Mouse (Mus musculus): ENCODE data around the gene Ctdspl.

The Ctdspl gene

GRCm38 (mm10) chr9:119028226-119029195, 102.3 kb downstream of the Ctdspl start:
- no peak for DNase-seq (ENCODE audit: low spot score in 2 of 2)

GRCm38 (mm10) chr9:119029568-119029967, 103.3 kb downstream of the Ctdspl start:
- DNase-seq (ENCODE audit: low spot score in 2 of 2): peak in 1 of 2 experiments; percentile 63

GRCm38 (mm10) chr9:119031038-119031437, 104.8 kb downstream of the Ctdspl start:
- DNase-seq (ENCODE audit: low spot score in 2 of 2): no peak

GRCm38 (mm10) chr9:119031772-119032171, 105.5 kb downstream of the Ctdspl start:
- peak in 1 of 2 experiments; percentile 79 for DNase-seq (ENCODE audit: low spot score in 2 of 2)

- DNase-seq (ENCODE audit: low spot score in 2 of 2): no peak
Observed at GRCm38 (mm10) chr9:119032538-119032937, 106.3 kb downstream of the Ctdspl start.

- no peak for DNase-seq (ENCODE audit: low spot score in 2 of 2)
Observed at GRCm38 (mm10) chr9:119033111-119033921, 107.1 kb downstream of the Ctdspl start.

- no peak for DNase-seq (ENCODE audit: low spot score in 2 of 2)
Observed at GRCm38 (mm10) chr9:119034069-119034468, 107.8 kb downstream of the Ctdspl start.

- DNase-seq (ENCODE audit: low spot score in 2 of 2): no peak
Observed at GRCm38 (mm10) chr9:119034676-119035665, 108.7 kb downstream of the Ctdspl start.

GRCm38 (mm10) chr9:119035836-119036235, 109.6 kb downstream of the Ctdspl start:
- DNase-seq (ENCODE audit: low spot score in 2 of 2): peak; percentile 67 to 78

GRCm38 (mm10) chr9:119037076-119037730, 111.0 kb downstream of the Ctdspl start:
- no peak for DNase-seq (ENCODE audit: low spot score in 2 of 2)

GRCm38 (mm10) chr9:119038574-119038973, 112.3 kb downstream of the Ctdspl start:
- no peak for DNase-seq (ENCODE audit: low spot score in 2 of 2)

GRCm38 (mm10) chr9:119040101-119040775, 114.0 kb downstream of the Ctdspl start:
- no peak for DNase-seq (ENCODE audit: low spot score in 2 of 2)

- DNase-seq (ENCODE audit: low spot score in 2 of 2): no peak
Observed at GRCm38 (mm10) chr9:119048182-119048903, 122.1 kb downstream of the Ctdspl start.

GRCm38 (mm10) chr9:119051158-119051557, 124.9 kb downstream of the Ctdspl start:
- DNase-seq (ENCODE audit: low spot score in 2 of 2): peak in 1 of 2 experiments; percentile 62

GRCm38 (mm10) chr9:119052154-119052944, 126.1 kb downstream of the Ctdspl start, which contains the start of gene Vill:
Gene Vill, plus strand, starts transcription at chr9:119052778.
- DNase-seq (ENCODE audit: low spot score in 2 of 2): peak; percentile 58 to 75

GRCm38 (mm10) chr9:119053964-119054576, 127.8 kb downstream of the Ctdspl start:
- no peak for DNase-seq (ENCODE audit: low spot score in 2 of 2)

GRCm38 (mm10) chr9:119055336-119055735, 129.1 kb downstream of the Ctdspl start:
- no peak for DNase-seq (ENCODE audit: low spot score in 2 of 2)

- no peak for DNase-seq (ENCODE audit: low spot score in 2 of 2)
Observed at GRCm38 (mm10) chr9:119058245-119058644, 132.0 kb downstream of the Ctdspl start.

Data from urinary bladder, postnatal 36 days (tissue).